Mouse (Mus musculus) liver (tissue): Measurements from ENCODE around the gene Chdh.

Experiments
- DNase-seq: peaks from one replicate; pipeline ENCODE4 v3.0.0-alpha.2; 2020; ENCODE audit warnings: mixed read lengths

The Chdh gene

DNA sequence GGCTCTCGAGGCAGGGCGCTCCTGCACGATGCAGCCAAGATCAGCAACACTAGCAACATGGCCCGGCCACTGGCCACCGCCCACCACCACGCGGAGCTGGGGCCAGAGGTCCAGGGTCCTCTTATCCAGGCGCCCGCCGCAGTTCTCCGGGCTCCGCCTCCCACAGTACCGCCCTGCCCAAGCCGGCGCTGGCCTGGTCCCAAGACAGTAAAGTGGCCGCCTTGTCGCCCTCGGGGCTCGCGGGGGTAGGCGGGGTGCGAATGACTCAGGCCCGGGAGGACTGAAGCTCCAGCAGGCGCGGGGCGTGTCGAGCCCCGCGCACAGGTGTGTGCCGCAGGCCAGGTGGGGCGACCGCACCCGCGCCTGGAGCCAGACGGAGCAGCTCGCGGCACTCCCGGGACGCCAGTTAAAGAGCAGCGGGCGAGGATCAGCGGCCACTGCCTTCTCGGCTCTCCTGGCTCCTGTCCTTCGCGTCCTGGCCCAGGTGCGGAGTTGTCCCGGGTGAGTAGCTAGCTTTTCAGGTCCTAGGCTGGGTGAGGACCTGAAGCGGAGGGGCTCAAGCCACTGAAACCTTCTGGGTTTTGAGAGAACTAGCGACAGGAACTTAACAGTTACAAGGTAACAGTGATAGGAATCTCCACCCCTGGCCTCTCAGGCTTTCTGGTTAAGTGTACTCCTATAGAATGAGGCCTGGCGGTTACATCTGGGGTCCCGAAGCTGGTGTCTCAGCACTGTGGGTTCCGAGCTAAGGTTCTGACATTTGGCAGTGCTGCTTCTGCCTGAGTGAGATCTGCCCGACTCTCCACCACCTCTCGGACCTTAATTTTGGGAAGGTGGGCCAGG, at the start of gene Chdh, which contains the start of gene Il17rb:
Gene Chdh (plus strand): TSS at position 291 of the 843 bp plus-strand sequence.
Gene Il17rb (minus strand): TSS at position 164 of the 843 bp plus-strand sequence.
- DNase-seq, result peak; percentile 44

DNA sequence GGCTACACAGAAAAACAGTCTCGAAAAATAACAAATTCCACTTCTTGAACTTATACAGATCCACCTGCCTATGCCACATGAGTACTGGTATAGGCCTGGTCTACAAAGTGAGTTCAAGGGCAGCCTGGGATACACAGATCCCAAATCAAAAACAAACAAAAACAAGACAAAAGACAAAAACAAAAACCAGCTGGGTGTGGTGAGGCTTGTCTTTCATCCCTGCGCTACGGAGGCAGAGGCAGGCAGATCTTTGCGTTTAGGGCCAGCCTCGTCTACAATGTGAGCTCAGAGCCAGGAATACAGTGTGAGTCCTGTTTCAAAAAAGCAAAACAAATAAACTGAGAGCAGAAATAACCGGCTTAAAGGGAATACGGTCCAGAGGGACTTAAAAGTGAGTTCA, 41.2 kb upstream of the Chdh start:
- no peak for DNase-seq

DNA sequence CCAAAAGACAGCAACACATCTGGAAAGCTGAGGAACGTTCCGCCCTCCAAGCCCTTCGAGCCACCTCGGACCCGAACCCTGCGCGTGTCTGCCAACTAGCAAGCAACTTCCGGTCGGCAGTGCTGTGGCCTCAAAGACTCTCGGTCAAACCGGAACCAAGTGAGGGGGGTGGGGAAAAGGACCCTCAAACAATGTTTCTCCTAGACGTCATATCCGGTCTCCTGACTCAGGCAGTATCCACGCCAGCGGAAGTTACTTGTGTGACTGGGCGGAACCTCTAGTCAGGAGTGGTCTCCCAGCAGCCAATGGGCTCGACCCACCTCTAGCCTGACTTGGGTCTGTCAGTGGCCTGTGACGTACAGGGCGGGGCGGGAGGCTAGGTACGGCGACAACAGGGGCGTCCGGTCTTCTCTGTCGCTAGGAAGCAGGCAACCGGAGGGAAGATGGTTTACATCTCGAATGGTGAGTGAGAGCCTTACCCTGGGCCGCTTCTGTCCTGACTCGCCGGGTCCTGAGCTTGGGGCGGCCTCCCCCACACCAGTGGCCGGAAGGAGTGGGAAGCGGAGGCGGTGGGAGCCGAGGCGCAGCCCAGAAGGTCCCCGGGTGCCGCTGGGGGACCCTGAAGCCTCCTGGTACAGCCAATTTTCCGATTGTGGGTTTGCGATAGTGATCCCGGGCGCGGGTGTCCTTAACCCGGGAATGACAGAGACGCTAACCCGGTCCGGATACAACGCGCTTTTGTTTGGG, 40.6 kb upstream of the Chdh start, which contains the start of gene Selenok:
Gene Selenok (plus strand): TSS at position 234 of the 747 bp plus-strand sequence.
- peak; percentile 96 for DNase-seq

DNA sequence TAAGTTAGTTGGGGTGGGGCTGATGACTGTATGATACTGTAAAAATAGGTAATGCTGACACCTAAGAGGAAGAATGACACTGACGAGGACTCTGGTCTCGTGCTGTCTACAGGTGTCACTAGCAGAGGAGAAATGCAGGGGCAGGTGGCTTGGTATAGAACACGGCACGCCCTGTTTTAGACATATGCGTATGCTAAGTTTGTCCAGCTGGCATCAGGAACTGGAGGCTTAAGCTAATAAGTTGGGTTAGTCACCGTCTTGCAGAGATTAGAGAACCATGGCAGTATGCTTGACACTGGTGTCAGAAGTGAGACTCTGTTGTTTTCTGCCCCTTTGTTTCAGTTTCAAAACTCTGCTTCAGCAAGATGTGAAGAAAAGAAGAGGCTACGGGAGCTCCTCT, 37.4 kb upstream of the Chdh start:
- DNase-seq, result no peak

DNA sequence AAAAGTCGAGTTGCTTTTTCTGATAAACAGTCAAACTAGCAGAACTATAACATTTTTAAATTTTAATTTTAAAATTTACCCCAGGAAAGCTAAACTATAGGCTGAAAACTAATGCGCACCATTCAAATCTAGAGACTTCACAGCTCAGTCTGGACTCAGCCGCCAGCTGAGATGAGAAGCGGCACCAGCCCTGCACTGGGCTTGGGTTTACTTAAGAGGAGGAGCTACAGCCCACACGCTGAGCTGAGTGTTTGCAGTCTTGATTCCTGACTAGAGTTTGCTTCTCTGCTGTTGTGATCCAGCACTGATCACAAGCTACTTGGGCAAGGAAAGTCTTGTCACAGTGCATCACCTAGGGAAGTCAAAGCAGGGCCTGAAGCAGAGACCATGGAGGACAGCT, 36.8 kb upstream of the Chdh start:
- DNase-seq, result no peak

DNA sequence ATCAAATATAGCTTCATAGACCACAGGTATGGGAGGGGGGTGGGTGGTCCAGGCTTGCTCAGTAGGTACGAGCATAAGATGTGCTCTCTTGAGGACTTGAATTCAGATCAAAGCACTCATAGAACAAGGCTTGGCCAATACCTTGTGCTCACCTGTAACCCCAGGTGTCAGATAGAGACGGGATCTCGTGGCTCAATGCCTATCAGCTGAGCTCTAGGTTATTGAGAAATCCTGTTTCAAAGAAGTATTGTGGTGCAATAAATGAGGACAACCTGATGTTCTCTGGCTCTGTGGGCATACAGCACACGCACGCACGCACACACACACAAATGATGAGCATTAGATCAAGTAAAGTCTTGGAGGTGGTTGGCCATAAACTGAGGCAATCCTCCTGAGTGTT, 31.9 kb upstream of the Chdh start:
- DNase-seq, result no peak

DNA sequence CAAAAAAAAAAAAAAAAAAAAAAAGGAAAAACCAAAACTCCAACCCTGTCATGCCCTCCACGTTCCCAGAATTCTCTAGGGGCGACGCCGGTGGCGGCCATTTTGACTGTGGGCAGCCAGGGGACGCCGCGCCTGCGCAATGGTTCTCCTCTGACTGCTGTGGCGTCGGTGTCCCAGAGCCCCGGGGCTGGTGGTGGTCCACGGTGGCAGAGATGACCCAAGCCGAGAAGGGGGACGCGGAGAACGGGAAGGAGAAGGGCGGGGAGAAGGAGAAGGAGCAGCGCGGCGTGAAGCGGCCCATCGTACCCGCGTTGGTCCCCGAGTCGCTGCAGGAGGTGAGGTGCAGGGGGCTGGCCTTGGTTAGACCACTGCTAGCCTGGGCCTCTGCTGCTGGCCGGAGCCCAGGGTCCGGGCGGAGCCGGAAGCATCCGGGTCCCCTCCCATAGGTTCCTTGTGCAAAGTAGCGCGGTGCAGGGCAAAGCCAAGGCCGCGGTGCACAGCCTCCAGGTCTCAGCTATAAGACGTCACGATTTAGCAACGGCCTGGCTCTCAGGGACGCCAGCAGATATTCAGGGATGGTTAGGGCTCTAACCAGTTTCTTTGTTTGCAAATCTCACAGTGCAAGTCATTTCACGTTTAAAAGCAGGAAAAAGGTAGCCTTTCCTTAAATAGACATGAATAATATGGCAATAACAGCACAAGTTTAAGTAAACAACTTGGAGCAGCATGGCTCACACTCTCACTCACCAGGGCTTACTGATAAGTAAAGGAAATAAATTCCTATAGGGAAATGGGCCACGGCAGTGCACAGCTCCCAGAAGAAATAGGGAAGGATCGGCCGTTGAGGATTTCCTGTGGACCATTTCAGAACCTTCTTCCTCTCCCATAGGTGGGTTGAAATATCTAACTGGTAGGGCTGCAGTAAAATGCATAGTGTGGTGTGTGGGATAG, 30.3 kb upstream of the Chdh start, which contains the start of gene Actr8:
Gene Actr8 (plus strand): TSS at position 84 of the 951 bp plus-strand sequence.
- DNase-seq, result peak; percentile 92

DNA sequence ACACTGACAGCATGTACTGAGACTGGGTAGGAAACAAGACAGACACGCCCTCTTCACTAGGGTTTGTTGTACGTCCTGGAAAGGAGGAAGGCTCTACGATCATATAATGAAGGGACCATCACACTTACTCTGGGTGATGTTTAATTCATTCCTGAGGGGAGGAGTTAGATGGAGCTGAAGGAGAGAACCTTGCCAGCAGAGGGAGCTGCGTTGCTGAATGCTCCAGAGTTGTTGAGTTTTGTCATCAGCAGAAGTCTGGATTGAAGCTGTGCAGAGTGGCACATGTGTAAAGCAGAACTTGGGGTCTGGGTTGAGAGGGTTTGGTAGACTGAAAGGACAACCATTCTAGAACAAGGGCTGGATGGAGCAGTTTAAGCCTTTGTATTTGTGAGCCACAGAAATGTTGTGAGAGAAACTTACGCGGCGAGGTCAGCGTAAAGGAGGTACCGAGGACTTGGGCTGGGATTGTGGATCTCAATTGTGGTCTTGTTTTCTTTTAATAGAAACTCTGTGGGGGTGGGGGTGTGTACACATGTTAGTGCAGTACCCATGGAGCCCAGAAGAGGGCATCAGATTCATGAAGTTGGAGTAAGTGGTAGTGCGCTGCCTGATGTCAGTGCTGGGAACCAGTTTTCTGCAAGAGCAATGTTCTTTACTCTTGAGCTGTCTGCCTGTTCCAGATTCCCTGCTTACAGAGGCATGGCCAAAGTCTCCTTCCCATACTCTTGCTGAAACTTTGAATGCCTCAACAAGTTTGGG, 28.2 kb upstream of the Chdh start:
- DNase-seq, result peak; percentile 27

DNA sequence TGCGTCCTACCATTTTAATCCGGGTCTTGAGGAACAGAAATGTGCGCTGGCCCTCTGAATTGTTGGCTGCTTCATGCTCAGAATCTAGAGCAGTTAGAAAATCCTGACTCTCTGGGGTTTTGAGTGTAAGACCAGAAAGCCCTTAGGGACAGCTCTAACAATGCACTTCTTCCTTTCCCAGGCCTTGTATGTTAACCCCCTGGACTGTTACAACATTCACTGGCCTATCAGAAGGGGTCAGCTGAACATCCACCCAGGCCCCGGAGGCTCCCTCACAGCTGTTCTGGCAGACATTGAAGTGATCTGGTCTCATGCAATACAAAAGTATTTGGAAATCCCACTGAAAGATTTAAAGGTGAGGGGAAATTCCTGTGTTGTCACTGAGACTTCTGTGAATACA, 22.7 kb upstream of the Chdh start:
- DNase-seq, result no peak

DNA sequence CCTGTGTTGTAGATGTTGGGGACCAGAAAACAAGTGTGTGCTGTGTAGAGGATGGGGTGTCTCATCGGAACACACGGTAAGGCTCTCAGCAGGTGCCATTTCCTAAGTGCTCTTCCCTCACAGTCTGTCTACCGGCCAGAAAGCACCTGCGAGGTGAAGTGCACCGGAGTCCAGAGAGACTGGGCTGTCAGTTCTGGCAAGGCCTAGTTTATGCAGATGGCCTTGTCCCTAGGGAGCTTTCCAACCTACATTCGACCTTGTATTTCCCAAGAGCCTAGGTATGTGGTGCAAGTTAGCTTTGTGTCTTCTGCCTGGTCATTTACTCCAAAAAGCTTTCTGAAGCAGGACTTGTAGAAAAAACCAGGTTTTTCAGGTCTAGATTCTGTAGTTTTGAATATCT, 21.5 kb upstream of the Chdh start:
- DNase-seq, result no peak

DNA sequence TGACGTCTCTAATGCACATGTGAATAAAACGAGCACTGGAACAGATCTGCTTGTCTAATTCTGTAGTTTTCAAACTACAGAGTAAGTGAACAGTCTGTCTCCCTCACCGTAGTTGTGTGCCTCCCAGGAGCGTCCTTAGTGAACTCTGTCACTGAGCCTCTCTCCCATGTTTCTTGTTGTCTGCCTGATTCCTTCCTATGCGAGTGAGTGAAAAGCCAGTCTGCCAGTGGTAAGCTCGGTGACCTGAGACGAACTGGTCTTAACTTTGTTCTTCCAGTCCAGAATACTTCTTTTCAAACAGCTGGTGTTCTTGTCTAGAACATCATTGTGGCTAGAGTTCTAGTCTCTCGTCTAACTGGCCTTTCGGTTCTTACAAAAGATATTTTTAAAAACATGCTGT, 21.1 kb upstream of the Chdh start:
- DNase-seq, result no peak

DNA sequence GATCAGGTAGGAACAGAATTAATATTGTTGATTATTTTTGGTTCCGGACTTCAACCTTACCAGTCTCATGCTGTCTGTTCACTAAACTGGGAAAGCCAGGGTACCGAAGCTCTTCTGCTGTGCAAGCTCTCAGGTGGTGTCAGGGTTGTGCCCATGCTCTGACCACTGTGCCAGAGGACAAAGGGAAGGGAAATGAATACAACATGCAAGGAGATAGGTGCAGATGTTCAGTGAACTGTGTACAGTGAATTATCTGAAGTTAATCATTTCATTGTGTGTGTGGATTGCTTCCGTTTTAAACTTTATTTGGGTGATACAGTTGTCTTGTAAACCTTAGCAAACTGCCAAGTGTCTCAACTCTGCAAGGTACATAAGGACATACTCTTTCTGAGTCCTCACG, 20.5 kb upstream of the Chdh start:
- no peak for DNase-seq

DNA sequence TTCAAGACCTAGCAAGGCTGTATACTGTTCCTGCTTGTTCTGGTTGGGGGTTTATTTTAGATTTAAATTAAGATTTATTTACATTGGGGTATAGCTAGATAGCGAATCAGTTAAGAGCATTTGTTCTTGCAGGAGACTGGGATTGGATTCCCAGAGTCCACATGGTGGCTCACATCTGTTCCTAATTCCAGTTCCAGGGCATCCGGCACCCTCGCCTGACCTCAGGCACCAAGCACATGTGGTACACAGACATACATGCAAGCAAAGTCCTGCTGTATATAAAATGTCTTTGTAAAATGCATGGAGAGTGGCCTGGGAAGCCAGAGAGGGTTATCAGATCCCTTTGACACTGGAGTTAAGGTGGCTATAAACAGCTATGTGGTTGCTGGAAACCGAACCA, 13.8 kb upstream of the Chdh start:
- no peak for DNase-seq

DNA sequence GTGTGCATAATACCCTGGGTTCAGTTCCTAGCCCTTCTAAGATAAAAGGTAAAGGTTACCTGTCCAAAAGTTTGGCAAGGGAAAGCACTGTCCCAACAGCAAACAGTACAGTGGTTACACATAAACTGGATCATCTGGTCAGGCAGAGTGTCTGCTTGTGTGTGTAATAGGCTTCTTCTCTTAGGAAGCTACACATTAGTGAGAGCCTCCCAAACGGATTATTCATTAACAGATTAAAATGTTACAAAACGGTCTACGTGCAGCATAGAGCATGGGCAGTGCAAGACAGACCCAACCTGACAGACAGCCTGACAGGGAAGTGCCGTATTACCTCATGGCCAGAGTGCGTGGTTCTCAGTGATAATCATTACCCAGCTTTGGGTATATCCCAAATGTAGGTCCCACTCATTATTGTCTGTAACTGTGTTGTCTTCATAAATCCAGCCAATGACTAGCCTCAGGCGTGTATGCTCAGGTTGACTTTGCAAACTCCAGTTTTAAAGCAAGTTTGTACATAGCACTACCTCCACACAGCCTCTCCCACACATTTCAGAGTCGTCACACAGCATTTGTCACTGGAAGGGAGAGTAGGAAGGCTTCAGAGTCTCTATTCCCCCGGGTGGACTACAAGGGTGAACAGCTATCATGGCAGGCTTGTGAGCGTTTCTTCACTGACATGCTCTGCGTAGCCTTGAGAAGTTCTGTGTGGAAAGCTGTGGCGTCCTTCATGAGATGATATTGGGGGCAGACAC, 12.6 kb upstream of the Chdh start:
- DNase-seq, result no peak

DNA sequence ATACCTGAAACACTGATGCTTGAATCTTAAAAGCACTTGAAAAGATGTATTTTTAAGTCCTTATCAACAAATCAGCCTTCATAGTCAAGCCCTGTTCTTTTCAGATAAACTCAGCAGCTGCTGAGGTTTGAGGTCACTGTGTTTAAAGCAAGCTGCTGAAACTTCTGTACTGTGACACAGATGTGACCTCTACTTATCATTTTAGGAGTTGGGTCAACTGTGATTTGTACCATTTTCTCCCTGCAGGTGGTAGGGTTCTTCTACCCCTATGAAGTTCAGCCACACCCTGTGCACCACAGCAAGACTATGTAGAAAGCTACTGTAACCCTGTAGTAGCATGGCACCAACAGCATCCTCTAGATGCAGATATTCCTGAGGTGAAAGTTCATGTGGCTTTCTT, 11.5 kb upstream of the Chdh start:
- no peak for DNase-seq

DNA sequence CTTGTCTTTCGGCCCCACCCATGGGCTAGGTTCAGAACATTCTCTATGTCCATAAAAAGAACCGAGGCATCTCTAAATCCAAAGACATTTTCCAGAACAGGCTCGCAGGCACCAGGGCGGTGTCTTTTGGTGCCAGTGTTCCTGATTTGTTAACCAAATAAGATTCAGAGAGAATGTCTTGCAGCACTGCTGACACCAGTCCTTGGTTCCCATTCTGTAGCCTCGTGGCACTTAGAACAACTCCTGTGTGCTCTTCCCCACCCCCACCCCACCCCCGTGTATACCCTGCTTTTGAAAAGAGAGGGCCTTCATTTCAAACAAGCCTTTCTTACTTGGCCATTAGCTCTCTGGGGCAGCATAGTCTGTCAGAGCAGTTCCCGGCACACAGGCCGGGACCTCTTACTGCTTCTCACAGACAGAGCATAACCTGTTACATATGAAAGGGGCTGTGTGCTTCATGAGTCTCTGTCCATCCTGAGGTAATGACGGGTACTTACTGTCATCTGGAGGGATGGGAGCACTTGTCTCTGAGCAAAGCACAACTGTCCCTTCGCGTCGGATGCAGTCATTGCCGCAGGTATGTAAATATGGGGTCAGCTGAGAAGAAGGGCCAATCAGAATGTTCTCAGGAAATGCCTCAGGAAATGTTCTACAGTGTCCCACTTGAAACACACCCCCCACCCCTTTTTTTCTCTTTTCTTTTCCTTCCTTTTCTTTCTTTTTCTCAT, 9.9 kb upstream of the Chdh start:
- DNase-seq, result no peak

DNA sequence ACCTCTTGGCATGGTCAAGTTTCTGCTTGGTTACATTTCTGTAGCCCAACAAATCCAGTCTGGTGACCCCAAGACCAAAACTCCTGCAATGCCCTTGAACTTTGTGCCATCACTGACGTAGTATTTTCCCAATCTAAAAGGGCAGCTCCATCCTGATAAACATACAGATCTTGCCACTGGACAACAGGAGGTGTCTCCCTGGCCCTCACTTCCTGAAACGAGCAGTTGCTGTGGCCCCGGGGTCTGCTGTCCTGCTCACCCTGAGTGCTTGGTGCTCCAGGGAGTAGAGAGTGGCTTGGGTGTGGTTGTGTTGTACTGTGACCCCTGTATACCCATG, 9.4 kb upstream of the Chdh start:
- no peak for DNase-seq

DNA sequence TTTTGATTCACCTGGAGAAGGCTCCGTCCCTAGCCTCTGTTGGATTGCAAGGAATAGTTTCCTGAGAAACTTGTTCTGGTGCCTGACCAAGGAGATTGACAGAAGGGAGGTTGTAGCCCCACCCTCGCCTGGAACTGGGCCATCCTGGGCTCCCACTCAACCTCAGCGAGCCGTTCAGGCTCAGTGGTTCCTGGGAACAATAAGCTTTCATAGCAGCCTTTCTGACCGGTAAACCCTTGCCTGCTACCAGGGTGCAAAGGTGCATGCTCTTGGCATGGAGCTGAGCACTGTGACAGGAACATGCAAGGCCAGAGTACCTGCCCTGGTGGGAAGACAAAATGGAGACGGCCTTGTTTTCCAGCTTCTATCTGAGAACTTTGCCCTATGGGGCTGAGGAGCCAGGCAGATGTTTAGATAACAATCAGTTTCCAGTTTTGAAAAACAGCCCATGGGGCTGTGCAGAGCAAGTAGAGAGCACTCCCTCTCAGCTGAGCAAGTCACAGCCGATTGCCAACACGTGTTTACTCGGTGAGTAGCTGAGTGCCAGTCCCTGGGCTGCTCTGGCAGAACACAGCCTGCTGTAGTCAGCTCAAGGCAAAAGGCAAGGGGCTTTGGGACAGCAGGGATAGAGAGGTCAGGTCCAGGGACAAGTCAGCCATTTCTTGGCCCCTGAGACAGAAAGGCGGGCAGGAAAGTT, 1.2 kb downstream of the Chdh start:
- DNase-seq, result no peak

DNA sequence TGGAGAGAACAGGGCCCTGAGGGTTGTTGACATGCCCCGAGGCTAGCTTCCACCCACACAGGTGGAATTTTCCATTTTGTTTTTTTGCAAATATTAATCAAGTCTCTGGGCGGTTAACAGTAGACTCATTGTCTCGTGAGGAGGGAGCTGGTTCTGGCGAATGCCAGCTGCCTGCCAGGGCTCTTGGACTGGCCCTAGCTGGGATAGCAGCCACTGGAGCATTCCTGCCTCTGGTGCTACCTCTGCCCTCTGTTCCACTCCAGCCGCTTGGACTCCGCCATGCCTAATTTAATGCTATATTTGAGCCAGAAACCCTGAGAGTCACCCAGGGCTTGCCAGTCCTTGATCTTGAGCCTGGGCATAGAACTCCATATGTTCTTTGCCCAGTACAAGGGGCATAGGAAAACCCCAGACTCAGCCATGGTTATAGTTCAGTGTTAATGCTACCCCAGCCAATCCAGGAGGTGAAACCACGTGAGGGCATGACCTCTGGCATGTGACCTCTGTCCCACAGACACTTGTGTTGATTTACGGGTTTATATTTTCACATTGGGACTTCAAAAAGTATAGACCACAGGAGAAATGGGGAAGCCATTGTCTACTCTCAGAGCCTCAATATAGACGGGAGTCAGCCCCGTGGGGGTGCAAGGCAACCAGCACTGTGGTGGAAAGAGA, 3.2 kb downstream of the Chdh start:
- no peak for DNase-seq
